Mouse (Mus musculus): ENCODE measurements around the gene Fam71f1. TPM values are rescaled to one million over a fixed set of nuclear protein-coding genes. Genes with fewer than 3 reads are reported as not detected.

Fam71f1 gene
- polyA plus RNA-seq, 1 experiment from 2014 or later = not detected

- Histone ChIP-seq H3K9ac (no peak overlapping the region), H3K4me3 (no peak overlapping the region), H3K4me1 (0 out of 2 replicates have a peak, but pooled peaks cover 11% of the 10 kb centered on the region), H3K36me3 (no peaks in the 10 kb centered on the region), H3K27me3 (no peaks in the 10 kb centered on the region), H3K4me2 (no peak overlapping the region), H3K9me3 (no peaks in the 10 kb centered on the region), H3K27ac (no peak overlapping the region)
- WGBS = 59% methylated on average over 2 of the region's 2 CpGs
- no peak for ATAC-seq (ENCODE audit: insufficient number of reproducible peaks, insufficient read depth, low FRiP score, low TSS enrichment, low read depth)
Observed at GRCm38 (mm10) chr6:29299112-29299511, 19.8 kb upstream of the Fam71f1 start.

GRCm38 (mm10) chr6:29303251-29303650 lies 15.7 kb upstream of the Fam71f1 start:
- Histone ChIP-seq H3K4me1 (0 out of 2 replicates have a peak, but pooled peaks cover 11% of the 10 kb centered on the region), H3K9me3 (peaks cover 2% of the 10 kb centered on the region; the same call in 1 of the 2 replicates), H3K4me3 (no peak overlapping the region), H3K9ac (no peak overlapping the region), H3K36me3 (no peaks in the 10 kb centered on the region), H3K4me2 (no peak overlapping the region), H3K27ac (no peak overlapping the region), H3K27me3 (no peaks in the 10 kb centered on the region)
- ATAC-seq (ENCODE audit: insufficient number of reproducible peaks, insufficient read depth, low FRiP score, low TSS enrichment, low read depth) = no peak

- Histone ChIP-seq H3K4me1 (0 out of 2 replicates have a peak, but pooled peaks cover 11% of the 10 kb centered on the region), H3K27ac (no peak overlapping the region), H3K9ac (no peak overlapping the region), H3K4me2 (no peak overlapping the region), H3K27me3 (no peaks in the 10 kb centered on the region), H3K4me3 (no peak overlapping the region), H3K9me3 (peaks cover 2% of the 10 kb centered on the region; the same call in 1 of the 2 replicates), H3K36me3 (no peaks in the 10 kb centered on the region)
- 49% methylated on average over 5 of the region's 5 CpGs for WGBS
- ATAC-seq (ENCODE audit: insufficient number of reproducible peaks, insufficient read depth, low FRiP score, low TSS enrichment, low read depth) = no peak
Observed at GRCm38 (mm10) chr6:29303726-29304125, 15.2 kb upstream of the Fam71f1 start.

GRCm38 (mm10) chr6:29305462-29305861 lies 13.5 kb upstream of the Fam71f1 start:
- 89% methylated on average over 4 of the region's 4 CpGs for WGBS
- Histone ChIP-seq H3K27ac (no peak overlapping the region), H3K36me3 (no peaks in the 10 kb centered on the region), H3K9me3 (peaks cover 2% of the 10 kb centered on the region; the same call in 1 of the 2 replicates), H3K4me1 (0 out of 2 replicates have a peak, but pooled peaks cover 11% of the 10 kb centered on the region), H3K9ac (no peak overlapping the region), H3K27me3 (no peaks in the 10 kb centered on the region), H3K4me3 (no peak overlapping the region), H3K4me2 (no peak overlapping the region)
- no peak for ATAC-seq (ENCODE audit: insufficient number of reproducible peaks, insufficient read depth, low FRiP score, low TSS enrichment, low read depth)

GRCm38 (mm10) chr6:29308846-29309605 lies 9.9 kb upstream of the Fam71f1 start:
- no peak for ATAC-seq (ENCODE audit: insufficient number of reproducible peaks, insufficient read depth, low FRiP score, low TSS enrichment, low read depth)
- no peaks in the 10 kb centered on the region for H3K36me3 ChIP-seq
- no peak overlapping the region for H3K4me2 ChIP-seq
- peaks cover 2% of the 10 kb centered on the region; the same call in 1 of the 2 replicates for H3K9me3 ChIP-seq
- no peaks in the 10 kb centered on the region for H3K4me1 ChIP-seq
- H3K9ac ChIP-seq = no peak overlapping the region
- no peak overlapping the region for H3K27ac ChIP-seq
- 86% methylated on average over 16 of the region's 16 CpGs for WGBS
- no peak overlapping the region for H3K4me3 ChIP-seq
- no peaks in the 10 kb centered on the region for H3K27me3 ChIP-seq

GRCm38 (mm10) chr6:29313690-29314202 lies 5.2 kb upstream of the Fam71f1 start:
- WGBS = 63% methylated on average over 14 of the region's 14 CpGs
- no peak for ATAC-seq (ENCODE audit: insufficient number of reproducible peaks, insufficient read depth, low FRiP score, low TSS enrichment, low read depth)

DNA sequence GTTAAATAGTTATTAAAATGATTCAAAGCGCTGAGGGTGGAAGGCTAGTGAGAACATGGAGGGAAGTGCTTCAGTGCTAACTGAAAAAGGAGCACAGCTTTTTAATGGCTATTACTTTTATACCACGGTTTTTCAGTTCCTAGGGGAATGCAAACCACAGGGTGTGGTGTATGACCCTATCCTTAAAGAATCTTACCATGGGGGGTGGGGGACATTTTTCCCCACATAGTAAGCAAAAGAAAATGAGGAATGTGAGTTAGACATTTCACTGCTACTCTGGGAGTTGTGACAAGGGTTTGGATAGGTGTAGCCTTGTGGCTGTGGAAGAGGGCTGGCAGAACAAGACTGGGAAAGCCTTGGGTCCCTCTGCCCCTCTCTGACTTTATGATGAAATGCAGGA lies 1.7 kb upstream of the Fam71f1 start:
- Histone ChIP-seq H3K27me3 (no peaks in the 10 kb centered on the region), H3K27ac (no peak overlapping the region), H3K36me3 (no peaks in the 10 kb centered on the region), H3K9me3 (no peaks in the 10 kb centered on the region), H3K4me3 (no peak overlapping the region), H3K4me2 (no peak overlapping the region), H3K9ac (no peak overlapping the region), H3K4me1 (peaks cover 3% of the 10 kb centered on the region; the same call in 1 of the 2 replicates)
- 56% methylated on average over 2 of the region's 2 CpGs for WGBS
- no peak for ATAC-seq (ENCODE audit: insufficient number of reproducible peaks, insufficient read depth, low FRiP score, low TSS enrichment, low read depth)

More at GRCm38 (mm10) chr6:29313690-29314202, 5.2 kb upstream of the Fam71f1 start:
- Histone ChIP-seq H3K4me1 (peaks cover under 1% of the 10 kb centered on the region; the same call in 1 of the 2 replicates), H3K9me3 (no peaks in the 10 kb centered on the region), H3K4me3 (no peak overlapping the region), H3K27me3 (no peaks in the 10 kb centered on the region), H3K4me2 (no peak overlapping the region), H3K36me3 (no peaks in the 10 kb centered on the region), H3K27ac (no peak overlapping the region), H3K9ac (no peak overlapping the region)

GRCm38 (mm10) chr6:29317941-29318340 lies 999 bp upstream of the Fam71f1 start:
- Histone ChIP-seq H3K4me3 (no peak overlapping the region), H3K9me3 (no peaks in the 10 kb centered on the region), H3K27ac (no peak overlapping the region), H3K4me1 (peaks cover 3% of the 10 kb centered on the region; the same call in 1 of the 2 replicates), H3K27me3 (no peaks in the 10 kb centered on the region), H3K9ac (no peak overlapping the region), H3K36me3 (no peaks in the 10 kb centered on the region), H3K4me2 (no peak overlapping the region)
- WGBS = 60% methylated on average over 3 of the region's 3 CpGs
- ATAC-seq (ENCODE audit: insufficient number of reproducible peaks, insufficient read depth, low FRiP score, low TSS enrichment, low read depth) = no peak

DNA sequence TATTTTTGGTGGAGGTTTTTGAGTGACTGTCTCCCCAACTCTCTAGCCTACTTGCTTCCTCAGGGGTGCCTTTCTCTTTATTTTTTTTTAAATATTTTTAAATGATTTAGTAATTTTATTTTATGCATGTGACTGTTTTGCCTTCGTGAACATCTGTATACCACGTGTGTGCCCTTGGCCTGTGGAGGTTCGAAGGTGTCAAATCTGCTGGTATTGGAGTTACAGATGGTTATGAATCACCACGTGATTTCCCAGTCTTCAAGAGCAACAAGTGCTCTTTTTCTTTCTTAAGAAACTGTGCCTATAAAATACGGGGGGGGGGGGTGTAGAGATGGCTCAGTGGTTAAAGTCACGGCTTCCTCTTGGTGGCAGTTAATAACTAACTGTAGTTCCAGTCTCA lies 2.6 kb downstream of the Fam71f1 start:
- WGBS = 71% methylated on average over 6 of the region's 6 CpGs
- no peak overlapping the region for H3K9ac ChIP-seq

DNA sequence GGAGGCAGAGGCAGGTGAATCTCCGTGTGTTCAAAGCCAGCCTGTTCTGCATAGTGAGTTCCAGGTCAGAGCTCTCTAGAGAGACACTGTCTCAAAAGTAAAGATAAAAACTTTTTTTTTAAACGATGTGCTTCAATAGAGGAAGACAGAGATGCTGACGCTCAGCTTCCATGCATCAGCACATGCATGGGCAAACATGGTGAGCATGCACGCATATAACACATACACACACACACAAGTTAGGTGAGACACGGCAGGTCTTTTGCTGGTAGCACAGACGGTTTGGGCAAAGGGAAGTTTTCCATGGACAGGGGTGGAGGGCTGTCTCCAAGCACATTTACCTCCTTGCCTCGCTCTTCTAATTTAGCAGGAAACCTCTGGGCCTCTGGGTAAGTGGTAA lies 3.2 kb downstream of the Fam71f1 start:
- H3K9ac ChIP-seq = no peak overlapping the region
- no peaks in the 10 kb centered on the region for H3K27me3 ChIP-seq
- H3K36me3 ChIP-seq = no peaks in the 10 kb centered on the region
- no peak overlapping the region for H3K4me3 ChIP-seq
- peaks cover 3% of the 10 kb centered on the region; the same call in 1 of the 2 replicates for H3K4me1 ChIP-seq
- 92% methylated on average over 7 of the region's 7 CpGs for WGBS
- H3K27ac ChIP-seq = no peak overlapping the region
- no peak overlapping the region for H3K4me2 ChIP-seq
- ATAC-seq (ENCODE audit: insufficient number of reproducible peaks, insufficient read depth, low FRiP score, low TSS enrichment, low read depth) = no peak
- H3K9me3 ChIP-seq = no peaks in the 10 kb centered on the region

More for the DNA sequence above, 2.6 kb downstream of the Fam71f1 start:
- Histone ChIP-seq H3K4me3 (no peak overlapping the region), H3K27me3 (no peaks in the 10 kb centered on the region), H3K9me3 (no peaks in the 10 kb centered on the region), H3K36me3 (no peaks in the 10 kb centered on the region), H3K4me2 (no peak overlapping the region), H3K27ac (no peak overlapping the region), H3K4me1 (peaks cover 3% of the 10 kb centered on the region; the same call in 1 of the 2 replicates)
- no peak for ATAC-seq (ENCODE audit: insufficient number of reproducible peaks, insufficient read depth, low FRiP score, low TSS enrichment, low read depth)

DNA sequence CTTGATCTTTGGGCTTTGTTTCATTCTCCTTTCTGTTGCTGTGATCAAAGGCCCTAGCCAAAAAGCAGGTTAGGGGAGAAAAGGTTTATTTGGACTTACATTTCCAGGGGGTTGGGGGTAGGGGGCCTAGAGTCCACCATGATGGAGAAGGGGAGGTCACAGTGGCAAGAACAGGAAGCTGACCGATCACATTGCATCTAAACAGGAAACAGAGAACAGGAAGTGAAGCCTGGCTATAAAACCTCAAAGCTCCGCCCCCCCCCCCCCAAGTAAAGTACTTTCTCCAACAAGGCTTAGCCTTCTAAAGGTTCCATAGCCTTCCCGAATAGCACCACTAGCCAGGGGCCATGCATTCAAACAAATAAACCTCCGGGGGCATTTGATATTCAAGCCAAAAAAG lies 3.8 kb downstream of the Fam71f1 start:
- no peak for ATAC-seq (ENCODE audit: insufficient number of reproducible peaks, insufficient read depth, low FRiP score, low TSS enrichment, low read depth)
- H3K9ac ChIP-seq = no peak overlapping the region
- H3K27me3 ChIP-seq = no peaks in the 10 kb centered on the region
- H3K27ac ChIP-seq = no peak overlapping the region
- H3K9me3 ChIP-seq = no peaks in the 10 kb centered on the region
- H3K4me3 ChIP-seq = no peak overlapping the region
- 79% methylated on average over 4 of the region's 4 CpGs for WGBS
- no peak overlapping the region for H3K4me2 ChIP-seq
- no peaks in the 10 kb centered on the region for H3K36me3 ChIP-seq
- peaks cover 3% of the 10 kb centered on the region; the same call in 1 of the 2 replicates for H3K4me1 ChIP-seq

DNA sequence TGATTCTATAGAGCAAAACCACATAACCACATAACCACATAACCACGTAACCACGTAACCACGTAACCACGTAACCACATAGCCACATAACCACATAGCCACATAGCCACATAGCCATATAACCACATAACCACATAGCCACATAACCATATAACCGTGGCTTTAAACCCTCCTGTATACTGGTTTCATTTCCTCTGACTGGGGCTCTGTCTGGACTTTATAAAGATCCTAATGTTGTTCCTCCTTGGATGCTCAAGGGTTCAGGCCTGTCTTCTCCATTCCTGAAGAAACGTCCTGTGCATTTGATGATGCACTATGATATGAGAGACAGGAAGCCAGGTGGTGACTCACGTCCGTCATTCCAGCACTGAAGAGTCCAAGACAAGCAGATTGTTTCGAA lies 8.0 kb downstream of the Fam71f1 start:
- no peaks in the 10 kb centered on the region for H3K36me3 ChIP-seq
- H3K9me3 ChIP-seq = no peaks in the 10 kb centered on the region
- no peak overlapping the region for H3K4me2 ChIP-seq
- H3K27ac ChIP-seq = no peak overlapping the region
- H3K9ac ChIP-seq = no peak overlapping the region
- 63% methylated on average over 9 of the region's 9 CpGs for WGBS
- H3K27me3 ChIP-seq = no peaks in the 10 kb centered on the region; the same call in 1 of the 2 replicates
- no peak for ATAC-seq (ENCODE audit: insufficient number of reproducible peaks, insufficient read depth, low FRiP score, low TSS enrichment, low read depth)
- peaks cover 4% of the 10 kb centered on the region; the same call in 1 of the 2 replicates for H3K4me1 ChIP-seq
- H3K4me3 ChIP-seq = no peak overlapping the region

Data from embryonic facial prominence, embryonic 13.5 days (tissue).